Mouse (Mus musculus) hindbrain, postnatal 0 days (tissue): ENCODE measurements around the gene Pmpca. TPM values are rescaled to one million over a fixed set of nuclear protein-coding genes. Genes with fewer than 3 reads are reported as not detected.

Source experiments
- ATAC-seq: fragments of 200-750 bp; cut with Nextera tagmentation; 2 replicates; pipeline ENCODE4 v1.8.0; 2017; ENCODE audit warnings: mild to moderate bottlenecking, moderate TSS enrichment, moderate library complexity
- DNase-seq: peaks from one replicate; pipeline ENCODE4 v3.0.0-alpha.2; 2015; ENCODE audit warnings: low spot score
- H3K27ac ChIP-seq: fragments of 300-500 bp; sonication (generic); 2 replicates; pipeline ENCODE4 v1.5.1; 2014; ENCODE audit warnings: mild to moderate bottlenecking
- H3K27me3 ChIP-seq: fragments of 300-500 bp; sonication (generic); 2 replicates; pipeline ENCODE4 v1.6.1; 2014; ENCODE audit warnings: low read length, mixed read lengths; ENCODE audit not compliant: insufficient read depth
- H3K36me3 ChIP-seq: fragments of 300-500 bp; sonication (generic); 2 replicates; pipeline ENCODE4 v1.6.1; 2014; ENCODE audit warnings: low read length, mixed read lengths; ENCODE audit not compliant: insufficient read depth
- H3K4me1 ChIP-seq: fragments of 300-500 bp; sonication (generic); 2 replicates; pipeline ENCODE4 v1.6.1; 2014; ENCODE audit warnings: antibody characterized with exemption, low read length, mixed read lengths; ENCODE audit not compliant: insufficient read depth
- H3K4me2 ChIP-seq: fragments of 300-500 bp; sonication (generic); 2 replicates; pipeline ENCODE4 v1.6.1; 2014; ENCODE audit warnings: low read depth, mild to moderate bottlenecking, low read length, moderate library complexity, mixed read lengths
- H3K4me3 ChIP-seq: fragments of 300-500 bp; sonication (generic); 2 replicates; pipeline ENCODE4 v1.5.1; 2014; ENCODE audit warnings: low read length
- H3K9ac ChIP-seq: fragments of 300-500 bp; sonication (generic); replicated peaks from 2 replicates; pipeline ENCODE4 v1.6.1; 2014; ENCODE audit warnings: mild to moderate bottlenecking, low read length, moderate library complexity, mixed read lengths
- H3K9me3 ChIP-seq: fragments of 300-500 bp; sonication (generic); 2 replicates; pipeline ENCODE4 v1.6.1; 2016; ENCODE audit warnings: low read length, mixed read lengths
- CTCF ChIP-seq: IDR thresholded peaks from 2 replicates; pipeline ENCODE4 v1.5.1; 2016; ENCODE audit warnings: antibody characterized with exemption, control low read depth, low read depth
- WGBS: fragments of 180-500 bp; shearing (Covaris S2); extraction: QIAGEN DNeasy Blood & Tissue Kit; methylation state at CpG from one replicate; pipeline ENCODE4 v1.1.7; 2014; 5-methylcytosine and 5-hydroxymethylcytosine counted together
- polyA plus RNA-seq: library from polyadenylated mRNA; unstranded; fragments of >200 nt; fragmentation: Nextera tagmentation; extraction: Ambion mirVana; gene quantifications from 2 replicates; pipeline ENCODE4 v1.2.1, GENCODE M21; 2015
- total RNA-seq: library from RNA; depleted of rRNA; stranded (reverse); fragments of >200 nt; gene quantifications from 2 replicates; pipeline ENCODE4 v1.2.3, GENCODE M21; 2014

Gene Pmpca
- total and polyA plus RNA-seq, 2 experiments from 2014 or later = 68.5 to 94.9 TPM

- ATAC-seq (peak; percentile 96), DNase-seq (peak; percentile 96)
- peak within 1 kb of the TSS; percentile 80 for H3K9ac ChIP-seq
- H3K27me3 ChIP-seq = no peaks in the 10 kb centered on the region
- H3K4me2 ChIP-seq = peak within 1 kb of the TSS; percentile 98
- H3K4me1 ChIP-seq = peaks cover 35% of the 10 kb centered on the region
- H3K36me3 ChIP-seq = peaks cover 24% of the 10 kb centered on the region
- peak within 1 kb of the TSS; percentile 84 for H3K27ac ChIP-seq
- peak within 1 kb of the TSS; percentile 79 for H3K4me3 ChIP-seq
- TF ChIP-seq CTCF = peak; percentile 87
- WGBS = under 1% methylated on average over 51 of the region's 57 CpGs
- H3K9me3 ChIP-seq = no peaks in the 10 kb centered on the region
Measured at GRCm38 (mm10) chr2:26408515-26409356, 19.6 kb downstream of the Pmpca start, which contains the start of gene Inpp5e. TSS of gene Inpp5e (minus strand) at chr2:26409203.

- Histone ChIP-seq H3K9ac (0 out of 2 replicates have a peak overlapping the region, but pooled peaks have one; percentile 80), H3K4me2 (peak overlapping the region; percentile 98), H3K4me3 (peak overlapping the region; percentile 79), H3K4me1 (peaks cover 35% of the 10 kb centered on the region), H3K27me3 (no peaks in the 10 kb centered on the region), H3K9me3 (no peaks in the 10 kb centered on the region), H3K36me3 (peaks cover 31% of the 10 kb centered on the region), H3K27ac (no peak overlapping the region)
- 61% methylated on average over 3 of the region's 3 CpGs for WGBS
- DNase-seq = no peak
- no peak for TF ChIP-seq CTCF
- ATAC-seq = no peak; the same call in 1 of the 2 replicates
Measured at GRCm38 (mm10) chr2:26409362-26409761, 20.2 kb downstream of the Pmpca start.

- 62% methylated on average over 5 of the region's 5 CpGs for WGBS
- ATAC-seq (no peak), DNase-seq (no peak)
- no peak overlapping the region for H3K9ac ChIP-seq
- no peak for TF ChIP-seq CTCF
- H3K36me3 ChIP-seq = peaks cover 36% of the 10 kb centered on the region
- no peak overlapping the region for H3K4me3 ChIP-seq
- no peak overlapping the region for H3K4me2 ChIP-seq
- peaks cover 35% of the 10 kb centered on the region for H3K4me1 ChIP-seq
- H3K27ac ChIP-seq = peak overlapping the region; percentile 41; the same call in 1 of the 2 replicates
- no peaks in the 10 kb centered on the region for H3K9me3 ChIP-seq
- H3K27me3 ChIP-seq = no peaks in the 10 kb centered on the region
Measured at GRCm38 (mm10) chr2:26410091-26410490, 21.0 kb downstream of the Pmpca start.

- peak; percentile 29 for DNase-seq
- no peak for ATAC-seq
- Histone ChIP-seq H3K4me3 (no peak overlapping the region), H3K4me2 (no peak overlapping the region), H3K9ac (no peak overlapping the region), H3K27ac (peak overlapping the region; percentile 41; the same call in 1 of the 2 replicates), H3K27me3 (no peaks in the 10 kb centered on the region), H3K4me1 (peaks cover 32% of the 10 kb centered on the region), H3K9me3 (no peaks in the 10 kb centered on the region), H3K36me3 (peaks cover 45% of the 10 kb centered on the region)
- TF ChIP-seq CTCF = no peak
- WGBS = 44% methylated on average over 4 of the region's 5 CpGs
Measured at GRCm38 (mm10) chr2:26410931-26411411, 21.8 kb downstream of the Pmpca start.

- H3K9ac ChIP-seq = no peak overlapping the region
- ATAC-seq (no peak), DNase-seq (no peak)
- H3K4me1 ChIP-seq = no peaks in the 10 kb centered on the region
- H3K4me3 ChIP-seq = no peak overlapping the region
- H3K36me3 ChIP-seq = peaks cover 63% of the 10 kb centered on the region
- TF ChIP-seq CTCF = no peak
- H3K27me3 ChIP-seq = no peaks in the 10 kb centered on the region
- no peak overlapping the region for H3K4me2 ChIP-seq
- no peak overlapping the region for H3K27ac ChIP-seq
- H3K9me3 ChIP-seq = no peaks in the 10 kb centered on the region
Measured at GRCm38 (mm10) chr2:26417066-26417465, 27.9 kb downstream of the Pmpca start.

- WGBS = 96% methylated on average over 1 of the region's 1 CpGs
- H3K9me3 ChIP-seq = no peaks in the 10 kb centered on the region
- no peaks in the 10 kb centered on the region for H3K4me1 ChIP-seq
- no peak overlapping the region for H3K4me2 ChIP-seq
- DNase-seq (no peak), ATAC-seq (no peak)
- peaks cover 66% of the 10 kb centered on the region for H3K36me3 ChIP-seq
- no peak overlapping the region for H3K9ac ChIP-seq
- H3K4me3 ChIP-seq = no peak overlapping the region
- H3K27me3 ChIP-seq = no peaks in the 10 kb centered on the region
- no peak for TF ChIP-seq CTCF
- no peak overlapping the region for H3K27ac ChIP-seq
Measured at GRCm38 (mm10) chr2:26418120-26418519, 29.0 kb downstream of the Pmpca start.

- no peak for TF ChIP-seq CTCF
- H3K4me1 ChIP-seq = no peaks in the 10 kb centered on the region
- H3K27me3 ChIP-seq = no peaks in the 10 kb centered on the region
- no peaks in the 10 kb centered on the region for H3K9me3 ChIP-seq
- WGBS = 96% methylated on average over 2 of the region's 2 CpGs
- H3K4me2 ChIP-seq = no peak overlapping the region
- no peak for ATAC-seq
- H3K9ac ChIP-seq = no peak overlapping the region
- DNase-seq = no peak
- H3K27ac ChIP-seq = no peak overlapping the region
- no peak overlapping the region for H3K4me3 ChIP-seq
- H3K36me3 ChIP-seq = peaks cover 67% of the 10 kb centered on the region
Measured at GRCm38 (mm10) chr2:26421969-26422368, 32.8 kb downstream of the Pmpca start.
